Mouse (Mus musculus): ENCODE data around the gene Shkbp1. TPM values are rescaled to one million over a fixed set of nuclear protein-coding genes. Genes with fewer than 3 reads are reported as not detected.

Gene Shkbp1
- polyA plus RNA-seq, 1 experiment from 2014 or later: 10.9 TPM

GRCm38 (mm10) chr7:27355261-27355660, 558 bp downstream of the Shkbp1 start:
- Histone ChIP-seq H3K27ac (ENCODE audit: low read depth) (0 out of 2 replicates have a peak overlapping the region, but pooled peaks have one; percentile 20), H3K4me2 (ENCODE audit: low read depth, low read length) (peak overlapping the region; percentile 86), H3K4me3 (ENCODE audit: low read depth, low read length) (peak overlapping the region; percentile 75), H3K9me3 (ENCODE audit: low read length) (no peaks in the 10 kb centered on the region), H3K9ac (replicated peaks) (peak overlapping the region; percentile 65), H3K4me1 (ENCODE audit: insufficient read depth) (peaks cover 27% of the 10 kb centered on the region), H3K36me3 (replicated peaks; ENCODE audit: insufficient read depth, low read length) (peaks cover 10% of the 10 kb centered on the region), H3K27me3 (ENCODE audit: insufficient read depth, low read length) (no peaks in the 10 kb centered on the region)
- ATAC-seq: no peak
- WGBS (ENCODE audit: insufficient replicate concordance): 12% methylated on average over 14 of the region's 14 CpGs
- DNase-seq: no peak
- TF ChIP-seq CTCF (IDR thresholded peaks at IDR 0.05; ENCODE audit: low read depth) (no peak), EP300 (IDR thresholded peaks at IDR 0.05; ENCODE audit: low read depth) (no peak)

GRCm38 (mm10) chr7:27354783-27355182, 1.0 kb downstream of the Shkbp1 start:
- Histone ChIP-seq H3K27me3 (ENCODE audit: insufficient read depth, low read length) (no peaks in the 10 kb centered on the region), H3K36me3 (replicated peaks; ENCODE audit: insufficient read depth, low read length) (peaks cover 11% of the 10 kb centered on the region), H3K27ac (ENCODE audit: low read depth) (no peak overlapping the region), H3K4me3 (ENCODE audit: low read depth, low read length) (peak overlapping the region; percentile 75), H3K4me1 (ENCODE audit: insufficient read depth) (peaks cover 27% of the 10 kb centered on the region), H3K9me3 (ENCODE audit: low read length) (no peaks in the 10 kb centered on the region), H3K4me2 (ENCODE audit: low read depth, low read length) (peak overlapping the region; percentile 86), H3K9ac (replicated peaks) (peak overlapping the region; percentile 65; the same call in 1 of the 2 replicates)
- 42% methylated on average over 4 of the region's 4 CpGs for WGBS (ENCODE audit: insufficient replicate concordance)
- no peak for DNase-seq
- no peak for ATAC-seq
- TF ChIP-seq CTCF (IDR thresholded peaks at IDR 0.05; ENCODE audit: low read depth) (no peak), EP300 (IDR thresholded peaks at IDR 0.05; ENCODE audit: low read depth) (no peak)

DNA sequence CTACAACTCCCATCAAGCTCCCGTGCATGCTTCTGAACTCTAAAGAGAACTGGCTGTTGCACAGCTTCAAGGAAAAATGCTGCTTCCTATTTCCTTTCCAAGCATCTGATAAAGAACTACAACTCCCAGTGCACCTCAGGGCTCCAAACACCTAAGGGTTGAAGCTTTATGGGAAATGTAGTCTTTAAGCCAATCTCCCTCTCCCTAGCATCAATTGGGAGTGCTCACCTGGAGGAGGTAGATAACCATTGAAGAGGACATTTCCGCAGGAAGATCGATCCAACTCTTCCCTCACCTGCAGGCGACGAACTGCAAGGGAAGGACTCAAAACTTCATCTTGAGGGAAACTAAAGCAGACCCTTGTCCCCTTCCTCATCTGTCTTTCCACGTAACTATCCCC, 1.7 kb downstream of the Shkbp1 start:
- ATAC-seq: no peak
- H3K4me2 ChIP-seq (ENCODE audit: low read depth, low read length): peak overlapping the region; percentile 86
- no peaks in the 10 kb centered on the region for H3K27me3 ChIP-seq (ENCODE audit: insufficient read depth, low read length)
- no peaks in the 10 kb centered on the region for H3K9me3 ChIP-seq (ENCODE audit: low read length)
- no peak for DNase-seq
- 44% methylated on average over 6 of the region's 6 CpGs for WGBS (ENCODE audit: insufficient replicate concordance)
- H3K36me3 ChIP-seq (replicated peaks; ENCODE audit: insufficient read depth, low read length): peaks cover 11% of the 10 kb centered on the region
- TF ChIP-seq EP300 (IDR thresholded peaks at IDR 0.05; ENCODE audit: low read depth) (no peak), CTCF (IDR thresholded peaks at IDR 0.05; ENCODE audit: low read depth) (no peak)
- no peak overlapping the region for H3K27ac ChIP-seq (ENCODE audit: low read depth)
- no peak overlapping the region for H3K9ac ChIP-seq (replicated peaks)
- H3K4me3 ChIP-seq (ENCODE audit: low read depth, low read length): no peak overlapping the region
- H3K4me1 ChIP-seq (ENCODE audit: insufficient read depth): peaks cover 27% of the 10 kb centered on the region

- Histone ChIP-seq H3K4me3 (ENCODE audit: low read depth, low read length) (no peak overlapping the region), H3K9me3 (ENCODE audit: low read length) (no peaks in the 10 kb centered on the region), H3K4me1 (ENCODE audit: insufficient read depth) (no peaks in the 10 kb centered on the region), H3K4me2 (ENCODE audit: low read depth, low read length) (no peak overlapping the region), H3K27ac (ENCODE audit: low read depth) (no peak overlapping the region), H3K27me3 (ENCODE audit: insufficient read depth, low read length) (no peaks in the 10 kb centered on the region), H3K9ac (replicated peaks) (no peak overlapping the region), H3K36me3 (replicated peaks; ENCODE audit: insufficient read depth, low read length) (peaks cover 9% of the 10 kb centered on the region)
- TF ChIP-seq CTCF (IDR thresholded peaks at IDR 0.05; ENCODE audit: low read depth) (no peak), EP300 (IDR thresholded peaks at IDR 0.05; ENCODE audit: low read depth) (no peak)
- DNase-seq: no peak
- 44% methylated on average over 6 of the region's 6 CpGs for WGBS (ENCODE audit: insufficient replicate concordance)
- ATAC-seq: peak; percentile 36; the same call in 1 of the 2 replicates
Measured at GRCm38 (mm10) chr7:27345444-27345843, 10.4 kb downstream of the Shkbp1 start.

DNA sequence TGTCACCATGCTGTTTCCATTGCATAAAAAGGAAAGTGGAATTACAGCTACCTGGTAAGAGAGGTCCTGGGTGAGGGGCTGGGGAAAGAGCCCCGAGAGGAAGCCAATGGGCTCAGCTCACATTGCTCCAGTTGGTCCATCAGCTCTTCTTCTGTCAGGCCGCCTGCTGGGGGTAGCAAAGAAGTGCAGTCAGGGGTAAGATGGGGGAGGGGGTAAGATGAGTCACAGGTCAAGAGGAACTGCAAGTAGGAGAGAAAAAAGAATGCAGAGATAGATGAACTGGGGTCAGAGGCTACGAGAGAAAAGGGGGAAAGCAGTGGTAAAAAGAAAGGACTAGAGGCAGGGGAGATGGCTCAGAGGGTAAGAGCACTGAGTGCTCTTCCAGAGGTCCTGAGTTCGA, 13.2 kb downstream of the Shkbp1 start:
- H3K4me2 ChIP-seq (ENCODE audit: low read depth, low read length): no peak overlapping the region
- H3K36me3 ChIP-seq (replicated peaks; ENCODE audit: insufficient read depth, low read length): no peaks in the 10 kb centered on the region; the same call in none of the 2 replicates
- no peak overlapping the region for H3K27ac ChIP-seq (ENCODE audit: low read depth)
- peaks cover 12% of the 10 kb centered on the region for H3K27me3 ChIP-seq (ENCODE audit: insufficient read depth, low read length)
- H3K4me3 ChIP-seq (ENCODE audit: low read depth, low read length): no peak overlapping the region
- ATAC-seq (0 out of 2 replicates have a peak, but pooled peaks have one; percentile 35), DNase-seq (no peak)
- 42% methylated on average over 4 of the region's 4 CpGs for WGBS (ENCODE audit: insufficient replicate concordance)
- no peak overlapping the region for H3K9ac ChIP-seq (replicated peaks)
- H3K9me3 ChIP-seq (ENCODE audit: low read length): no peaks in the 10 kb centered on the region
- no peaks in the 10 kb centered on the region for H3K4me1 ChIP-seq (ENCODE audit: insufficient read depth)
- TF ChIP-seq CTCF (IDR thresholded peaks at IDR 0.05; ENCODE audit: low read depth): peak; percentile 53
- TF ChIP-seq EP300 (IDR thresholded peaks at IDR 0.05; ENCODE audit: low read depth): no peak

DNA sequence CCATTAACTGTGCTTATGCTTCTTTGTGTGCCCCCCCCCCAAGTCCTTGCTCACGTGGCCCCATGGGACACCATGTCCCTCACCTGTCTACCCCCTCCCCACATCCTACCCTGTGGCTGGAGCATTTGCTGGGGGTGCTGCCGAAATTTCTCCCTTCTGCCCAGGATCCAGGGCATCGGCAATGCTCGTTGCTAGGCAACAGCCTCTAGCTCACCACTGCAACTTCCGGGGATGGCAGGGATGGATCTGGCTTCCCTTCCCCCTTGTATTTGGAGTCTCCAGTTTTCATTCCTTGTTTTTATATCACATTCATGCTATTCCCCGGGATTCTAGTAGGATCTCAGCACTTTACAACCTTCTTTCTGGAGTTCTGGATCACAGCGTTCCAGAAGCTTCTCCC, 16.3 kb downstream of the Shkbp1 start:
- no peak for DNase-seq
- H3K27me3 ChIP-seq (ENCODE audit: insufficient read depth, low read length): peaks cover 42% of the 10 kb centered on the region
- TF ChIP-seq EP300 (IDR thresholded peaks at IDR 0.05; ENCODE audit: low read depth) (no peak), CTCF (IDR thresholded peaks at IDR 0.05; ENCODE audit: low read depth) (no peak)
- no peak overlapping the region for H3K4me2 ChIP-seq (ENCODE audit: low read depth, low read length)
- H3K9ac ChIP-seq (replicated peaks): no peak overlapping the region
- H3K36me3 ChIP-seq (replicated peaks; ENCODE audit: insufficient read depth, low read length): no peaks in the 10 kb centered on the region; the same call in 1 of the 2 replicates
- 38% methylated on average over 7 of the region's 7 CpGs for WGBS (ENCODE audit: insufficient replicate concordance)
- no peak for ATAC-seq
- no peak overlapping the region for H3K27ac ChIP-seq (ENCODE audit: low read depth)
- H3K4me1 ChIP-seq (ENCODE audit: insufficient read depth): no peaks in the 10 kb centered on the region
- H3K4me3 ChIP-seq (ENCODE audit: low read depth, low read length): no peak overlapping the region
- H3K9me3 ChIP-seq (ENCODE audit: low read length): no peaks in the 10 kb centered on the region
